In genomic region chr4:48321276-48321675, GRCm38 (mm10) we compare ENCODE assay signal across 14 mouse cellular contexts. TPM values are rescaled to one million over a fixed set of nuclear protein-coding genes. Genes with fewer than 3 reads are reported as not detected.
DNase-seq lines count a peak whose midpoint lies in the region; ATAC-seq and TF ChIP-seq lines count a peak whose summit lies in the region.
"Had no signal": no experiment of that assay in that cellular context is flagged by ENCODE, and none has a peak within 500 bp of the region (broad histone marks: within the 10 kb centered on the region; RNA-seq: fewer than 3 reads in every experiment).

No protein-coding gene starts in this region.

- no peak for TF ChIP-seq CTCF in hindbrain, postnatal 0 days (IDR thresholded peaks at IDR 0.05; ENCODE audit: low read depth)
- no peak for TF ChIP-seq CTCF in lung, embryonic 14.5 days (IDR thresholded peaks at IDR 0.05; ENCODE audit: low read depth)
- TF ChIP-seq CTCF in lung, adult 2 months (IDR thresholded peaks at IDR 0.05; ENCODE audit: insufficient read depth, low read length), result no peak

- no peaks in the 10 kb centered on the region for H3K27me3 ChIP-seq in hindbrain, postnatal 0 days (ENCODE audit: insufficient read depth, low read length)
- H3K27me3 ChIP-seq in hindbrain, embryonic 10.5 days (ENCODE audit: insufficient read depth, poor library complexity, severe bottlenecking), result no peaks in the 10 kb centered on the region
- H3K27me3 ChIP-seq in lung, embryonic 14.5 days (ENCODE audit: insufficient read depth, low read length), result no peaks in the 10 kb centered on the region
- H3K27me3 ChIP-seq: limb, embryonic 15.5 days had no signal

- no peak overlapping the region for H3K9ac ChIP-seq in hindbrain, postnatal 0 days (replicated peaks; ENCODE audit: low read length)
- H3K9ac ChIP-seq in lung, embryonic 14.5 days, result no peak overlapping the region
- H3K9ac ChIP-seq: limb, embryonic 15.5 days had no signal

- TF ChIP-seq POLR2A in lung, adult 2 months (IDR thresholded peaks at IDR 0.05; ENCODE audit: borderline replicate concordance, extremely low read depth, low read depth, low read length), result no peak

- H3K9me3 ChIP-seq in hindbrain, postnatal 0 days (ENCODE audit: low read length), result no peaks in the 10 kb centered on the region
- no peaks in the 10 kb centered on the region for H3K9me3 ChIP-seq in hindbrain, embryonic 10.5 days
- H3K9me3 ChIP-seq in lung, embryonic 14.5 days (ENCODE audit: low read depth, low read length), result no peaks in the 10 kb centered on the region
- H3K9me3 ChIP-seq: limb, embryonic 15.5 days had no signal

- no peak for ATAC-seq in hindbrain, postnatal 0 days
- ATAC-seq in lung, embryonic 14.5 days (ENCODE audit: insufficient read depth), result no peak
- ATAC-seq: activated CD4-positive, CD25-positive, alpha-beta regulatory T cell, adult 4 months; hindbrain, embryonic 16.5 days had no signal

- no peaks in the 10 kb centered on the region for H3K4me1 ChIP-seq in hindbrain, postnatal 0 days (ENCODE audit: insufficient read depth, low read length)
- H3K4me1 ChIP-seq in hindbrain, embryonic 10.5 days (replicated peaks), result no peaks in the 10 kb centered on the region
- H3K4me1 ChIP-seq in lung, embryonic 14.5 days (ENCODE audit: insufficient read depth), result no peaks in the 10 kb centered on the region
- no peaks in the 10 kb centered on the region; the same call in 1 of the 2 replicates for H3K4me1 ChIP-seq in lung, adult 2 months (ENCODE audit: control insufficient read depth, insufficient read depth, low read length)
- H3K4me1 ChIP-seq: limb, embryonic 15.5 days had no signal

- H3K36me3 ChIP-seq in hindbrain, postnatal 0 days (ENCODE audit: insufficient read depth, low read length), result no peaks in the 10 kb centered on the region
- no peaks in the 10 kb centered on the region for H3K36me3 ChIP-seq in hindbrain, embryonic 10.5 days
- H3K36me3 ChIP-seq in lung, embryonic 14.5 days (ENCODE audit: insufficient read depth), result no peaks in the 10 kb centered on the region
- H3K36me3 ChIP-seq: limb, embryonic 15.5 days had no signal

- WGBS in hindbrain, postnatal 0 days, result 77% methylated on average over 1 of the region's 1 CpGs
- WGBS in hindbrain, embryonic 10.5 days, result 78% methylated on average over 1 of the region's 1 CpGs
- WGBS in lung, embryonic 14.5 days, result 67% methylated on average over 1 of the region's 1 CpGs
- WGBS in lung, adult 2 months, result 87% methylated on average over 1 of the region's 1 CpGs

- no peak overlapping the region for H3K27ac ChIP-seq in hindbrain, postnatal 0 days
- H3K27ac ChIP-seq in hindbrain, embryonic 10.5 days, result no peak overlapping the region
- no peak overlapping the region for H3K27ac ChIP-seq in lung, embryonic 14.5 days (ENCODE audit: low read depth)
- H3K27ac ChIP-seq: limb, embryonic 15.5 days had no signal

- no peak overlapping the region for H3K4me3 ChIP-seq in hindbrain, postnatal 0 days (ENCODE audit: low read length)
- H3K4me3 ChIP-seq in hindbrain, embryonic 10.5 days, result no peak overlapping the region
- H3K4me3 ChIP-seq in lung, embryonic 14.5 days (ENCODE audit: low read depth, low read length), result no peak overlapping the region
- no peak overlapping the region for H3K4me3 ChIP-seq in lung, adult 2 months (replicated peaks; ENCODE audit: extremely low read depth, low read depth, low read length)
- H3K4me3 ChIP-seq: erythroblast, embryonic 14.5 days; limb, embryonic 15.5 days had no signal

- DNase-seq in cerebellum, adult 9-10 months, result peak; percentile 8
- no peak for DNase-seq in cerebellum, adult 11 months
- peak; percentile 13 for DNase-seq in hindbrain, postnatal 0 days (ENCODE audit: low spot score)
- no peak for DNase-seq in hindbrain, embryonic 10.5 days (ENCODE audit: low spot score)
- peak; percentile 66 for DNase-seq in lung, embryonic 14.5 days
- DNase-seq in lung, adult 2 months, result no peak
- peak; percentile 10 for DNase-seq in brain, adult 2 months (ENCODE audit: low read depth, low spot score)
- no peak for DNase-seq in T-cell, adult 2 months (ENCODE audit: low spot score)
- DNase-seq: B cell, adult 2 months; lung, adult 18-20 months had no signal

- no peak overlapping the region for H3K4me2 ChIP-seq in hindbrain, postnatal 0 days (ENCODE audit: low read depth, low read length)
- H3K4me2 ChIP-seq in lung, embryonic 14.5 days, result no peak overlapping the region
- H3K4me2 ChIP-seq: limb, embryonic 15.5 days had no signal

RNA-seq across cellular contexts. Expression of gene Invs, which starts 41.7 kb away (rescaled TPM):
- 4.7 and 10.9 TPM in 2 replicates for total RNA-seq in hindbrain, postnatal 0 days (2014; rRNA removed)
- polyA plus RNA-seq in hindbrain, postnatal 0 days (2015; fragmentation: Nextera tagmentation; extraction: Ambion mirVana), result 2.9 and 3.4 TPM in 2 replicates
- 8.7 and 9.4 TPM in 2 replicates for polyA plus RNA-seq in hindbrain, embryonic 10.5 days (2016; fragmentation: Nextera tagmentation; extraction: Ambion mirVana)
- 8.8 and 9.6 TPM in 2 replicates for polyA plus RNA-seq in lung, embryonic 14.5 days (2014; fragmentation: Nextera tagmentation; extraction: Ambion mirVana)
- 3.7 and 4.7 TPM in 2 replicates for polyA plus RNA-seq in lung, adult 2 months (2012; rRNA removed)

RNA-seq across cellular contexts. Expression of gene Erp44, which starts 41.9 kb away (rescaled TPM):
- total RNA-seq in hindbrain, postnatal 0 days (2014; rRNA removed), result 15.1 and 27.3 TPM in 2 replicates
- 50.4 and 52.5 TPM in 2 replicates for polyA plus RNA-seq in hindbrain, postnatal 0 days (2015; fragmentation: Nextera tagmentation; extraction: Ambion mirVana)
- 63.2 and 64.3 TPM in 2 replicates for polyA plus RNA-seq in hindbrain, embryonic 10.5 days (2016; fragmentation: Nextera tagmentation; extraction: Ambion mirVana)
- polyA plus RNA-seq in lung, embryonic 14.5 days (2014; fragmentation: Nextera tagmentation; extraction: Ambion mirVana), result 72.2 and 81.2 TPM in 2 replicates
- polyA plus RNA-seq in lung, adult 2 months (2012; rRNA removed), result 8.6 and 11.9 TPM in 2 replicates

Comparison
In these comparisons a context has a peak if more than half of its experiments do, and no peak if none do; other contexts are left out.
1. DNase-seq: peak in cerebellum, adult 9-10 months (single experiment), hindbrain, postnatal 0 days (single experiment), lung, embryonic 14.5 days (single experiment) and brain, adult 2 months (single experiment); none in cerebellum, adult 11 months (single experiment), hindbrain, embryonic 10.5 days (single experiment), lung, adult 2 months (single experiment) and T-cell, adult 2 months (single experiment).